Mouse (Mus musculus) c-Kit-negative CD71-positive TER-119-positive erythroid progenitor cells, embryonic 14.5 days (primary cell): Measurements from ENCODE around the gene Uap1.
"Not testable (repeated sequence)": the region's sequence is repeated elsewhere in the genome, so short reads cannot be mapped to it uniquely, and the experiment has no call there.

Experiments used
- DNase-seq: peaks from one replicate; pipeline ENCODE4 v3.0.0-alpha.2; 2013; ENCODE audit warnings: low read depth, low spot score

The Uap1 gene

GRCm38 (mm10) chr1:170112261-170112660 lies 62.5 kb downstream of the Uap1 start:
- DNase-seq, result no peak

- no peak for DNase-seq
Observed at GRCm38 (mm10) chr1:170111651-170112226, 63.0 kb downstream of the Uap1 start.

GRCm38 (mm10) chr1:170110516-170111332 lies 64.0 kb downstream of the Uap1 start, which contains the start of gene Ddr2:
Ddr2 (minus strand) TSS chr1:170110762.
- no peak for DNase-seq

- DNase-seq, result no peak
Observed at GRCm38 (mm10) chr1:170109776-170110515, 64.8 kb downstream of the Uap1 start.

GRCm38 (mm10) chr1:170102814-170103213 lies 71.9 kb downstream of the Uap1 start:
- DNase-seq, result not testable (repeated sequence)
